Mouse (Mus musculus) natural killer cell, adult 2 months (primary cell): ENCODE data around the gene Plac9a.

Source experiments
- DNase-seq, 2 experiments: peaks; one replicate each; pipeline ENCODE4 v3.0.0; 2022; ENCODE audit warnings: low spot score in 2 of 2

Gene Plac9a

DNA sequence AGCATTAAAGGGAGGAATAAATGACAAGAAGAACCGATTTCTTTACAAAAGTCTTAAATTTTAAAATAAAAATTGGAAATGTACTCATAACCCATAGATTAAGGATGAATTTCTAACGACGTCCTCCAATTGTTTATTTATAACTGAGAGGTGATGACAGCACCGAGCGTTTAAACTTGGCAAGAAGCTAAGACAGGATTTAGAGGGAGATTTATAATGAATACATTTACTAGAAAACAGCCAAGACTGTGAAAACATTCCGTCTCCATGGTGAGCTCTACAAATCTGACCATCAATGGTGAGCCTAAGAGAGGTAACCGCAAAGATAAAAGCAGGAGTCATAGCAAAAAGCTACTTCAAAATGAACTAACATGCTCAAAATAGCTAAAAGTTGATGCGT lies 64.5 kb downstream of the Plac9a start:
- no peak for DNase-seq
